Mouse (Mus musculus) limb, embryonic 10.5 days (tissue): Measurements from ENCODE around the gene Cdkn2aip. TPM values are rescaled to one million over a fixed set of nuclear protein-coding genes. Genes with fewer than 3 reads are reported as not detected.
A peak's percentile ranks its signal among the peaks of the same experiment; 100 is the strongest.

Experiments used
- DNase-seq: peaks from one replicate; pipeline ENCODE4 v3.0.0-alpha.2; 2017; ENCODE audit warnings: low spot score
- H3K27ac ChIP-seq: fragments of 300-500 bp; sonication (generic); 2 replicates; pipeline ENCODE4 v1.5.1; 2016; ENCODE audit warnings: mild to moderate bottlenecking
- H3K27me3 ChIP-seq: fragments of 300-500 bp; sonication (generic); 2 replicates; pipeline ENCODE4 v1.6.1; 2016; ENCODE audit warnings: low read depth, mild to moderate bottlenecking; ENCODE audit not compliant: poor library complexity, severe bottlenecking
- H3K36me3 ChIP-seq: fragments of 300-500 bp; sonication (generic); 2 replicates; pipeline ENCODE4 v1.6.1; 2016; ENCODE audit warnings: mild to moderate bottlenecking, moderate library complexity
- H3K4me1 ChIP-seq: fragments of 300-500 bp; sonication (generic); 2 replicates; pipeline ENCODE4 v1.6.1; 2016
- H3K4me3 ChIP-seq: fragments of 300-500 bp; sonication (generic); 2 replicates; pipeline ENCODE4 v1.5.1; 2016; ENCODE audit warnings: mild to moderate bottlenecking, moderate library complexity
- H3K9me3 ChIP-seq: fragments of 300-500 bp; sonication (generic); replicated peaks from 2 replicates; pipeline ENCODE4 v1.6.1; 2016; ENCODE audit warnings: mild to moderate bottlenecking
- WGBS: fragments of 180-500 bp; shearing (Covaris S2); methylation state at CpG from one replicate; pipeline ENCODE4 v1.1.7; 2016; 5-methylcytosine and 5-hydroxymethylcytosine counted together
- polyA plus RNA-seq: library from polyadenylated mRNA; unstranded; fragments of >200 nt; fragmentation: Nextera tagmentation; extraction: Ambion mirVana; gene quantifications from 2 replicates; pipeline ENCODE4 v1.2.1, GENCODE M21; 2016

Cdkn2aip gene
- polyA plus RNA-seq: 31.5 and 33.6 TPM in 2 replicates

- peaks cover 4% of the 10 kb centered on the region; the same call in 1 of the 2 replicates for H3K27me3 ChIP-seq
- under 1% methylated on average over 102 of the region's 114 CpGs for WGBS
- peaks cover 19% of the 10 kb centered on the region for H3K4me1 ChIP-seq
- H3K9me3 ChIP-seq: no peaks in the 10 kb centered on the region
- H3K4me3 ChIP-seq: peak within 1 kb of the TSS; percentile 91
- peak within 1 kb of the TSS; percentile 94 for H3K27ac ChIP-seq
- H3K36me3 ChIP-seq: peaks cover 27% of the 10 kb centered on the region
- DNase-seq: peak; percentile 97
Measured at GRCm38 (mm10) chr8:47713761-47714745, at the start of gene Cdkn2aip. Cdkn2aip (minus strand) TSS chr8:47713932.

- H3K4me3 ChIP-seq: no peak overlapping the region
- peaks cover 20% of the 10 kb centered on the region for H3K4me1 ChIP-seq
- H3K9me3 ChIP-seq: no peaks in the 10 kb centered on the region
- WGBS: 50% methylated on average over 9 of the region's 9 CpGs
- no peak overlapping the region for H3K27ac ChIP-seq
- DNase-seq: no peak
- H3K36me3 ChIP-seq: no peaks in the 10 kb centered on the region
- H3K27me3 ChIP-seq: no peaks in the 10 kb centered on the region
Measured at GRCm38 (mm10) chr8:47763194-47763593, 49.5 kb upstream of the Cdkn2aip start.

GRCm38 (mm10) chr8:47760685-47761084 lies 47.0 kb upstream of the Cdkn2aip start:
- H3K4me1 ChIP-seq: peaks cover 20% of the 10 kb centered on the region
- H3K27ac ChIP-seq: no peak overlapping the region
- DNase-seq: no peak
- H3K4me3 ChIP-seq: no peak overlapping the region
- WGBS: 83% methylated on average over 11 of the region's 11 CpGs
- H3K9me3 ChIP-seq: no peaks in the 10 kb centered on the region
- H3K27me3 ChIP-seq: no peaks in the 10 kb centered on the region
- no peaks in the 10 kb centered on the region for H3K36me3 ChIP-seq

GRCm38 (mm10) chr8:47760186-47760585 lies 46.5 kb upstream of the Cdkn2aip start:
- Histone ChIP-seq H3K4me3 (no peak overlapping the region), H3K27me3 (no peaks in the 10 kb centered on the region), H3K36me3 (no peaks in the 10 kb centered on the region), H3K9me3 (no peaks in the 10 kb centered on the region), H3K4me1 (peaks cover 20% of the 10 kb centered on the region), H3K27ac (no peak overlapping the region)
- no peak for DNase-seq
- WGBS: 71% methylated on average over 4 of the region's 4 CpGs

- 85% methylated on average over 3 of the region's 3 CpGs for WGBS
Measured at GRCm38 (mm10) chr8:47753121-47753520, 39.4 kb upstream of the Cdkn2aip start.

GRCm38 (mm10) chr8:47750096-47750495 lies 36.4 kb upstream of the Cdkn2aip start:
- Histone ChIP-seq H3K27ac (0 out of 2 replicates have a peak overlapping the region, but pooled peaks have one; percentile 50), H3K36me3 (no peaks in the 10 kb centered on the region), H3K9me3 (no peaks in the 10 kb centered on the region), H3K4me1 (peaks cover 8% of the 10 kb centered on the region; the same call in 1 of the 2 replicates), H3K27me3 (no peaks in the 10 kb centered on the region), H3K4me3 (peak overlapping the region; percentile 22; the same call in 1 of the 2 replicates)
- 51% methylated on average over 14 of the region's 14 CpGs for WGBS
- no peak for DNase-seq

More at GRCm38 (mm10) chr8:47753121-47753520, 39.4 kb upstream of the Cdkn2aip start:
- H3K27me3 ChIP-seq: no peaks in the 10 kb centered on the region
- H3K4me3 ChIP-seq: no peak overlapping the region
- no peaks in the 10 kb centered on the region for H3K9me3 ChIP-seq
- no peak for DNase-seq
- no peak overlapping the region for H3K27ac ChIP-seq
- no peaks in the 10 kb centered on the region for H3K4me1 ChIP-seq
- H3K36me3 ChIP-seq: no peaks in the 10 kb centered on the region

GRCm38 (mm10) chr8:47749491-47749890 lies 35.8 kb upstream of the Cdkn2aip start:
- H3K27me3 ChIP-seq: no peaks in the 10 kb centered on the region
- H3K36me3 ChIP-seq: no peaks in the 10 kb centered on the region
- H3K4me3 ChIP-seq: no peak overlapping the region
- 77% methylated on average over 8 of the region's 8 CpGs for WGBS
- H3K27ac ChIP-seq: 0 out of 2 replicates have a peak overlapping the region, but pooled peaks have one; percentile 50
- no peaks in the 10 kb centered on the region for H3K9me3 ChIP-seq
- peaks cover 8% of the 10 kb centered on the region; the same call in 1 of the 2 replicates for H3K4me1 ChIP-seq
- no peak for DNase-seq

GRCm38 (mm10) chr8:47746304-47746703 lies 32.6 kb upstream of the Cdkn2aip start:
- DNase-seq: no peak
- Histone ChIP-seq H3K27ac (0 out of 2 replicates have a peak overlapping the region, but pooled peaks have one; percentile 30), H3K4me3 (no peak overlapping the region), H3K4me1 (peaks cover 13% of the 10 kb centered on the region), H3K27me3 (peaks cover 8% of the 10 kb centered on the region; the same call in 1 of the 2 replicates), H3K9me3 (no peaks in the 10 kb centered on the region), H3K36me3 (no peaks in the 10 kb centered on the region)
- WGBS: 76% methylated on average over 12 of the region's 12 CpGs

GRCm38 (mm10) chr8:47745848-47746247 lies 32.1 kb upstream of the Cdkn2aip start:
- H3K4me1 ChIP-seq: peaks cover 13% of the 10 kb centered on the region
- peaks cover 13% of the 10 kb centered on the region; the same call in 1 of the 2 replicates for H3K27me3 ChIP-seq
- 37% methylated on average over 6 of the region's 6 CpGs for WGBS
- H3K4me3 ChIP-seq: no peak overlapping the region
- DNase-seq: no peak
- H3K27ac ChIP-seq: 0 out of 2 replicates have a peak overlapping the region, but pooled peaks have one; percentile 30
- H3K9me3 ChIP-seq: no peaks in the 10 kb centered on the region
- H3K36me3 ChIP-seq: no peaks in the 10 kb centered on the region

GRCm38 (mm10) chr8:47744803-47745202 lies 31.1 kb upstream of the Cdkn2aip start:
- H3K27me3 ChIP-seq: peaks cover 17% of the 10 kb centered on the region; the same call in 1 of the 2 replicates
- no peaks in the 10 kb centered on the region for H3K9me3 ChIP-seq
- DNase-seq: no peak
- no peak overlapping the region for H3K4me3 ChIP-seq
- peaks cover 13% of the 10 kb centered on the region for H3K4me1 ChIP-seq
- WGBS: 74% methylated on average over 9 of the region's 9 CpGs
- no peaks in the 10 kb centered on the region for H3K36me3 ChIP-seq
- no peak overlapping the region for H3K27ac ChIP-seq

- DNase-seq: peak; percentile 94
- Histone ChIP-seq H3K4me1 (peaks cover 13% of the 10 kb centered on the region), H3K36me3 (no peaks in the 10 kb centered on the region), H3K9me3 (no peaks in the 10 kb centered on the region), H3K27ac (peak overlapping the region; percentile 64), H3K4me3 (0 out of 2 replicates have a peak overlapping the region, but pooled peaks have one; percentile 2), H3K27me3 (peaks cover 17% of the 10 kb centered on the region; the same call in 1 of the 2 replicates)
- WGBS: 9% methylated on average over 11 of the region's 11 CpGs
Measured at GRCm38 (mm10) chr8:47743419-47743818, 29.7 kb upstream of the Cdkn2aip start.

- Histone ChIP-seq H3K27me3 (peaks cover 17% of the 10 kb centered on the region; the same call in 1 of the 2 replicates), H3K9me3 (no peaks in the 10 kb centered on the region), H3K36me3 (no peaks in the 10 kb centered on the region), H3K4me3 (0 out of 2 replicates have a peak overlapping the region, but pooled peaks have one; percentile 2), H3K4me1 (peaks cover 13% of the 10 kb centered on the region), H3K27ac (peak overlapping the region; percentile 64)
- no peak for DNase-seq
- WGBS: 41% methylated on average over 8 of the region's 8 CpGs
Measured at GRCm38 (mm10) chr8:47742992-47743391, 29.3 kb upstream of the Cdkn2aip start.

- H3K36me3 ChIP-seq: no peaks in the 10 kb centered on the region
- H3K27ac ChIP-seq: no peak overlapping the region; the same call in 1 of the 2 replicates
- no peak overlapping the region for H3K4me3 ChIP-seq
- no peaks in the 10 kb centered on the region for H3K9me3 ChIP-seq
- peaks cover 14% of the 10 kb centered on the region for H3K4me1 ChIP-seq
- 83% methylated on average over 7 of the region's 7 CpGs for WGBS
- peaks cover 17% of the 10 kb centered on the region; the same call in 1 of the 2 replicates for H3K27me3 ChIP-seq
- no peak for DNase-seq
Measured at GRCm38 (mm10) chr8:47742372-47742771, 28.6 kb upstream of the Cdkn2aip start.
